Mouse (Mus musculus) CH12.LX (cell line): ENCODE results near the gene Ctnnbip1. TPM values are rescaled to one million over a fixed set of nuclear protein-coding genes. Genes with fewer than 3 reads are reported as not detected.

Experiments
- DNase-seq: peaks from one replicate; pipeline ENCODE4 v3.0.0-alpha.2; 2013; ENCODE audit errors: extremely low read depth
- H3K27ac ChIP-seq: 2 replicates; pipeline ENCODE4 v1.5.1; 2012; ENCODE audit warnings: low read depth, mild to moderate bottlenecking, control low read depth, moderate library complexity; ENCODE audit not compliant: insufficient read depth
- H3K27me3 ChIP-seq: replicated peaks from 2 replicates; pipeline ENCODE3; 2012; ENCODE audit warnings: inconsistent platforms
- H3K36me3 ChIP-seq, 2 experiments: replicated peaks in 1 of 2; 2 replicates each; pipeline versions ENCODE3 to v1.6.1; 2012; ENCODE audit warnings: inconsistent platforms in 1 of 2, low read length in 1 of 2, mild to moderate bottlenecking in 1 of 2, mixed read lengths in 1 of 2, moderate library complexity in 1 of 2; ENCODE audit not compliant: control insufficient read depth in 1 of 2, insufficient read depth in 1 of 2
- H3K4me1 ChIP-seq, 2 experiments: 2 replicates each; pipeline ENCODE4 v1.6.1; 2012; ENCODE audit warnings: inconsistent platforms in 1 of 2, moderate library complexity in 1 of 2; ENCODE audit not compliant: insufficient read depth in 2 of 2, control insufficient read depth in 1 of 2
- H3K4me2 ChIP-seq: 2 replicates; pipeline ENCODE4 v1.6.1; 2012; ENCODE audit warnings: low read depth, mild to moderate bottlenecking, control low read depth; ENCODE audit not compliant: poor library complexity, insufficient read depth, severe bottlenecking
- H3K4me3 ChIP-seq, 3 experiments: fragments of 150-350 bp in 1 of 3; sonication (generic) in 1 of 3; replicated peaks in 1 of 3; 2 replicates each; pipeline versions ENCODE3 to v1.5.1; 2011 to 2012; ENCODE audit warnings: low read depth in 2 of 3, low read length in 2 of 3, mild to moderate bottlenecking in 2 of 3, moderate library complexity in 2 of 3, control low read depth in 1 of 3, improper control_type of control experiment in 1 of 3, inconsistent platforms in 1 of 3, mixed read lengths in 1 of 3; ENCODE audit not compliant: poor library complexity in 1 of 3
- H3K79me2 ChIP-seq: replicated peaks from 2 replicates; pipeline ENCODE4 v1.6.1; 2012; ENCODE audit warnings: mild to moderate bottlenecking, moderate library complexity; ENCODE audit not compliant: control insufficient read depth, poor library complexity, insufficient read depth, severe bottlenecking; ENCODE audit errors: extremely low read depth
- H3K9ac ChIP-seq: 2 replicates; pipeline ENCODE4 v1.6.1; 2012; ENCODE audit warnings: low read depth, mild to moderate bottlenecking, control low read depth, moderate library complexity; ENCODE audit not compliant: insufficient read depth
- H3K9me3 ChIP-seq: replicated peaks from 2 replicates; pipeline ENCODE3; 2012; ENCODE audit warnings: low read length, inconsistent platforms, mixed read lengths
- CTCF ChIP-seq, 2 experiments: IDR thresholded peaks in 1 of 2; conservative IDR thresholded peaks in 1 of 2; 2 replicates each; pipeline ENCODE4 v1.5.1; 2011 to 2012; ENCODE audit warnings: low read depth in 2 of 2, low read length in 2 of 2, improper control_type of control experiment in 1 of 2, inconsistent platforms in 1 of 2, mild to moderate bottlenecking in 1 of 2, moderate library complexity in 1 of 2
- E2F4 ChIP-seq: IDR thresholded peaks from 2 replicates; pipeline ENCODE4 v1.6.1; 2011; ENCODE audit warnings: low read depth, low read length, improper control_type of control experiment; ENCODE audit not compliant: insufficient replicate concordance
- ELF1 ChIP-seq: IDR thresholded peaks from 2 replicates; pipeline ENCODE4 v1.6.1; 2014; ENCODE audit warnings: low read depth, mild to moderate bottlenecking, inconsistent platforms, low read length, improper control_type of control experiment
- GABPA ChIP-seq: IDR thresholded peaks from 2 replicates; pipeline ENCODE4 v1.6.1; 2012; ENCODE audit warnings: low read depth, low read length, improper control_type of control experiment, inconsistent platforms; ENCODE audit not compliant: insufficient replicate concordance
- IRF4 ChIP-seq: IDR thresholded peaks from 2 replicates; pipeline ENCODE4 v1.6.1; 2014; ENCODE audit warnings: low read depth, mild to moderate bottlenecking, inconsistent platforms, low read length, improper control_type of control experiment
- JUN ChIP-seq: IDR thresholded peaks from 2 replicates; pipeline ENCODE4 v1.6.1; 2011; ENCODE audit warnings: low read depth, mild to moderate bottlenecking, low read length, improper control_type of control experiment, moderate library complexity; ENCODE audit not compliant: insufficient read depth
- JUND ChIP-seq: conservative IDR thresholded peaks from 2 replicates; pipeline ENCODE4 v1.6.1; 2011; ENCODE audit warnings: low read depth, low read length, improper control_type of control experiment
- KAT2A ChIP-seq: IDR thresholded peaks from 2 replicates; pipeline ENCODE4 v1.6.1; 2012; ENCODE audit warnings: low read length, improper control_type of control experiment, inconsistent platforms; ENCODE audit not compliant: insufficient replicate concordance
- MAX ChIP-seq: IDR thresholded peaks from 2 replicates; pipeline ENCODE4 v1.6.1; 2011; ENCODE audit warnings: low read length, improper control_type of control experiment
- MEF2A ChIP-seq: IDR thresholded peaks from 2 replicates; pipeline ENCODE4 v1.6.1; 2014; ENCODE audit warnings: low read depth, mild to moderate bottlenecking, inconsistent platforms, low read length, improper control_type of control experiment, borderline replicate concordance
- PAX5 ChIP-seq: IDR thresholded peaks from 2 replicates; pipeline ENCODE4 v1.6.1; 2012; ENCODE audit warnings: low read length, inconsistent platforms, mixed read lengths
- POLR2AphosphoS2 ChIP-seq: IDR thresholded peaks from 2 replicates; pipeline ENCODE4 v1.6.1; 2011; ENCODE audit warnings: low read depth, low read length, improper control_type of control experiment
- RAD21 ChIP-seq: IDR thresholded peaks from 2 replicates; pipeline ENCODE4 v1.6.1; 2011; ENCODE audit warnings: low read depth, mild to moderate bottlenecking, low read length, improper control_type of control experiment, moderate library complexity
- TCF12 ChIP-seq: IDR thresholded peaks from 2 replicates; pipeline ENCODE4 v1.6.1; 2014; ENCODE audit warnings: low read depth, mild to moderate bottlenecking, inconsistent platforms, low read length, improper control_type of control experiment
- USF1 ChIP-seq: IDR thresholded peaks from 2 replicates; pipeline ENCODE4 v1.6.1; 2014; ENCODE audit warnings: low read depth, mild to moderate bottlenecking, inconsistent platforms, low read length, improper control_type of control experiment
- ZC3H11A ChIP-seq: IDR thresholded peaks from 2 replicates; pipeline ENCODE4 v1.6.1; 2012; ENCODE audit warnings: low read depth, mild to moderate bottlenecking, inconsistent platforms, low read length, improper control_type of control experiment
- ZKSCAN1 ChIP-seq: IDR thresholded peaks from 2 replicates; pipeline ENCODE4 v1.6.1; 2012; ENCODE audit warnings: low read depth, inconsistent platforms, low read length, improper control_type of control experiment, borderline replicate concordance
- ZMIZ1 ChIP-seq: IDR thresholded peaks from 2 replicates; pipeline ENCODE4 v1.6.1; 2012; ENCODE audit warnings: low read depth, mild to moderate bottlenecking, inconsistent platforms, low read length, improper control_type of control experiment
- ZNF384 ChIP-seq: IDR thresholded peaks from 2 replicates; pipeline ENCODE4 v1.6.1; 2012; ENCODE audit warnings: low read depth, low read length, improper control_type of control experiment, inconsistent platforms
- dilution Hi-C: fragments of 300-500 bp; cut with MboI; formaldehyde crosslinking; loops from 2 replicates; pipeline ENCODE4 v1.14.3; 2020; ENCODE audit warnings: low sequenced_read_pairs; ENCODE audit not compliant: extremely low pct_unique_long_range_greater_than_20kb, extremely low pct_ligation_motif_present
- in situ Hi-C: fragments of 300-500 bp; cut with MboI; formaldehyde crosslinking; loops from 3 replicates; pipeline ENCODE4 v1.14.3; 2019; ENCODE audit warnings: low sequenced_read_pairs, low pct_ligation_motif_present, low pct_unique_long_range_greater_than_20kb, mixed read lengths
- polyA plus RNA-seq: library from polyadenylated mRNA; unstranded; fragments of >175 nt; gene quantifications from 2 replicates; pipeline ENCODE4 v1.2.1, GENCODE M21; 2012; ENCODE audit warnings: low read depth; ENCODE audit not compliant: insufficient read length
- total RNA-seq, 2 experiments: library from RNA; depleted of rRNA; stranded (reverse); fragments of 300-350 nt in 1 of 2; fragments of >200 nt in 1 of 2; gene quantifications; 2 replicates each; pipeline ENCODE4 v1.2.3; 2012 to 2014

Ctnnbip1 gene
- total and polyA plus RNA-seq, 3 experiments = 4.5 to 5.9 (median 5.7) TPM

DNA sequence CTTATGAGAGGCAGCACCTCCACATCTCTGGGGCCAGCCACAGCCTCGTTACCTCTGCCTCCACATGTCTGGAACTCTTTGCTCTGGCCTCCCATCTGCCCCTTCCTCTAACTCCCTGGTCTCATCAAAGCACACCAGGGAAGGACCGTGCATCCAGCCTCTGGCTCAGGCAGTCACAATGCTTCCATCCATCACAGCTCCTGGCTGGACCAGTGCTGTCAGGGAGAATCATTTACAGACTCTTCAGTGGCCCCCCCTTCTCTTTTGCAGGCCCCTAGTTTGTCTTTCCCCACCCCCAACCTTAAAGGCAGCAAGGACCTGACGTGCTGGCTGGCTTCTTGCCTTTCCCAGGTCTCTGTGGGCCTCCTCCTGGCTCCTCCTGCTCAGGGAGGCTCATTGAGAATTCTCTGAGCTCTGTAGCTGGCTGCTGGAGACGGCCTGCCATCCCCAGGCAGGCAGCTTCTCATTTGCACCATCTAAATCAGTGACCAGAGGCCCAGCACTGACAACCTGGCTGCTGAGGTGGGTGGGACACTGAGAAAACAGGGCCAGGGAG is 59.0 kb downstream of the Ctnnbip1 start:
- no peak overlapping the region for H3K9ac ChIP-seq
- H3K4me3 ChIP-seq = no peak overlapping the region
- H3K27me3 ChIP-seq = peaks cover 11% of the 10 kb centered on the region
- peaks cover 5 to 15% of the 10 kb centered on the region in 2 experiments; a peak in 2 of 4 replicates for H3K4me1 ChIP-seq
- H3K4me2 ChIP-seq = no peak overlapping the region
- no peaks in the 10 kb centered on the region for H3K9me3 ChIP-seq
- DNase-seq = no peak
- in situ Hi-C loops = no loop called here
- dilution Hi-C loops = no loop called here
- no peak for TF ChIP-seq ZNF384
- no peak for TF ChIP-seq KAT2A
- TF ChIP-seq RAD21 = no peak
- no peak for TF ChIP-seq GABPA
- no peak for TF ChIP-seq JUND
- TF ChIP-seq E2F4 = no peak
- TF ChIP-seq JUN = no peak
- TF ChIP-seq PAX5 = no peak
- no peak for TF ChIP-seq CTCF (conservative IDR thresholded peaks at IDR 0.05 in 1 of 2, IDR thresholded peaks at IDR 0.05 in 1 of 2; ENCODE audit: low read depth in 2 of 2, low read length in 2 of 2)
- no peak for TF ChIP-seq ZC3H11A
- TF ChIP-seq POLR2AphosphoS2 = no peak
- TF ChIP-seq MAX = no peak
- no peak for TF ChIP-seq IRF4
- TF ChIP-seq ZMIZ1 = no peak
- no peak for TF ChIP-seq ZKSCAN1
- no peaks in the 10 kb centered on the region for H3K79me2 ChIP-seq
- no peak overlapping the region for H3K27ac ChIP-seq
- H3K36me3 ChIP-seq = no peaks in the 10 kb centered on the region

- in situ Hi-C loops (no loop called here), dilution Hi-C loops (no loop called here)
- Histone ChIP-seq H3K9me3 (no peaks in the 10 kb centered on the region), H3K79me2 (no peaks in the 10 kb centered on the region), H3K27me3 (peaks cover 16% of the 10 kb centered on the region), H3K27ac (no peak overlapping the region), H3K9ac (no peak overlapping the region), H3K4me2 (no peak overlapping the region), H3K4me1 (peaks cover 3 to 10% of the 10 kb centered on the region in 2 experiments; a peak in 2 of 4 replicates), H3K4me3 (no peak overlapping the region), H3K36me3 (no peaks in the 10 kb centered on the region)
- no peak for DNase-seq
- TF ChIP-seq TCF12 = no peak
- no peak for TF ChIP-seq MEF2A
- no peak for TF ChIP-seq USF1
- TF ChIP-seq CTCF (conservative IDR thresholded peaks at IDR 0.05 in 1 of 2, IDR thresholded peaks at IDR 0.05 in 1 of 2; ENCODE audit: low read depth in 2 of 2, low read length in 2 of 2) = no peak
- no peak for TF ChIP-seq ELF1
- no peak for TF ChIP-seq ZNF384
- no peak for TF ChIP-seq JUND
- TF ChIP-seq, all 38 proteins: peak for 0
These were observed 60.1 kb downstream of the Ctnnbip1 start for GRCm38 (mm10) chr4:149578085-149578681.
